Mouse (Mus musculus) embryonic fibroblast, embryonic 13.5 days (primary cell): ENCODE results near the gene Trim72. TPM values are rescaled to one million over a fixed set of nuclear protein-coding genes. Genes with fewer than 3 reads are reported as not detected.
A peak's percentile ranks its signal among the peaks of the same experiment; 100 is the strongest.
"Not testable (repeated sequence)": the region's sequence is repeated elsewhere in the genome, so short reads cannot be mapped to it uniquely, and the experiment has no call there.

Source experiments
- H3K27ac ChIP-seq: 2 replicates; pipeline ENCODE4 v1.5.1; 2012; ENCODE audit warnings: low read length, control low read depth, inconsistent platforms; ENCODE audit not compliant: insufficient read depth
- H3K4me1 ChIP-seq: 2 replicates; pipeline ENCODE4 v1.6.1; 2011; ENCODE audit warnings: low read length; ENCODE audit not compliant: control insufficient read depth, insufficient read depth
- H3K4me3 ChIP-seq: 2 replicates; pipeline ENCODE4 v1.5.1; 2011; ENCODE audit warnings: mild to moderate bottlenecking, control low read depth, low read length; ENCODE audit not compliant: insufficient read depth
- CTCF ChIP-seq: IDR thresholded peaks from 2 replicates; pipeline ENCODE4 v1.5.1; 2011; ENCODE audit warnings: mild to moderate bottlenecking, control low read depth, low read length, moderate library complexity, borderline replicate concordance; ENCODE audit not compliant: insufficient read depth
- POLR2A ChIP-seq: IDR thresholded peaks from 2 replicates; pipeline ENCODE4 v1.6.1; 2011; ENCODE audit warnings: low read depth, mild to moderate bottlenecking, control low read depth, low read length, moderate library complexity
- polyA plus RNA-seq: library from polyadenylated mRNA; stranded (reverse); fragments of >200 nt; gene quantifications from 2 replicates; pipeline ENCODE4 v1.2.4, GENCODE M21; 2011; ENCODE audit warnings: low read depth; ENCODE audit not compliant: missing spikeins, insufficient read length

The Trim72 gene
- polyA plus RNA-seq, 1 experiment: not detected

DNA sequence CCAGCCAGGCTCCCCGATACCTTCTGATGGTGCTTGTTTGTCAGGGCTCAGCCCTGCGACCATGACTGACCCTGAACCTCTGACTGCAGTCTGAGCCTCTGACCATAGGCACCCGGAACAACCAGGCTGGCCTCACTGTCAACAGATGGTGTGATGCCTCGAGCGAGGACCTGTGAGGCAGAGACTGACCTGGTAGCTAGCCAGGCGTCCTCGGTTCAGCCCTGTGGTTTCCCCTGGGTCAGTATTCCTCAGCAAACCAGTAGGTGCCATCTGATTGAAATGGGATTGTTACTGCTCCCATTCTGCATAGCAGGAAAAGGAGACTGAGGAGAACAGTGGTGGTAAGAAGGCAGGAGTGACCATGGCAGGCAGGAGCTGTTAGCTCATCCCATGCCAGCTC, 2.4 kb downstream of the Trim72 start:
- Histone ChIP-seq H3K4me1 (no peaks in the 10 kb centered on the region), H3K27ac (no peak overlapping the region), H3K4me3 (no peak overlapping the region)
- TF ChIP-seq CTCF: no peak
- no peak for TF ChIP-seq POLR2A

GRCm38 (mm10) chr7:128009715-128010340, 6.1 kb downstream of the Trim72 start:
- Histone ChIP-seq H3K27ac (no peak overlapping the region), H3K4me1 (no peaks in the 10 kb centered on the region), H3K4me3 (no peak overlapping the region)
- TF ChIP-seq POLR2A (no peak), CTCF (no peak)

GRCm38 (mm10) chr7:128012136-128012780, 8.5 kb downstream of the Trim72 start:
- Histone ChIP-seq H3K4me1 (peaks cover 7% of the 10 kb centered on the region; the same call in 1 of the 2 replicates), H3K4me3 (no peak overlapping the region), H3K27ac (no peak overlapping the region)
- TF ChIP-seq POLR2A (no peak), CTCF (no peak)

DNA sequence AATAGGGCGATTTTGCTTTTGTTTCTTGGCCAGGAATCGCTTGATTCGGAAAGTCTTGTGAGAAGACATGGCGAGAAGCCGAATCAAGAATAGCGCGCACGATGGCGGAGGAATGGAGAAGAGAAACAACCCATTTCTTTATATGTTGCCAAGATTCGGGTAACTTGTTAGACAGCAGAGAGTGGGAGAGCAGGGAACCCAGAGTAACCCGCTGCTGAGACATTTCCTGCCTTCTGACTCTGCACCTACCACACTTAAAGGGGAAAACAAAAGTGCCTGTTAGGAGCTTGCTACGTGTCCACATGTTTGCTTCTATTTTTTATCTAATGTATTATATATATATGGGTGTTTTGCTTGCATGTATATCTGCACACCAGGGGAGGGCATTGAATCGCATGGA, 9.4 kb downstream of the Trim72 start:
- no peak overlapping the region for H3K27ac ChIP-seq
- TF ChIP-seq CTCF: no peak
- H3K4me3 ChIP-seq: no peak overlapping the region
- H3K4me1 ChIP-seq: peaks cover 7% of the 10 kb centered on the region; the same call in 1 of the 2 replicates

GRCm38 (mm10) chr7:128016134-128016533, 12.4 kb downstream of the Trim72 start:
- not testable (repeated sequence) for H3K4me3 ChIP-seq
- peak overlapping the region; percentile 41; the same call in 1 of the 2 replicates for H3K27ac ChIP-seq

DNA sequence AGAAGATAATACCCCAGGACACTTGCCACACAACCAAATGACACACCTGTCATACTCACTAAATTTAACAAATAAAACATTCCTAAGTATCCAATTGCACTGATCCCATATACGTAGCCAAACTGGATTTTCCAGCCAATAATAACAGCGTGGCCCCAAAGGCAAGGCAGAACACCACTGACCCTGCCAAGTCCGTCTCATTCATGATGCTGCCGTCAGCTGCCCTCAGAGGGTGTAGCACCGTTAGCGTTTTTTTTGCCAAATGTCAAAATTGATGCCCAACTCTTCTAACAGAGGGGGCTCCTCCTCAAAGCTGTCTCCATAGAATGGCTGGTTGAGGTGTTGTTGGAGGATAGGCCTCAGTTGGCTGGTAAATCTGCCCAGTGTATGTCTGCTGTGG, 12.9 kb downstream of the Trim72 start:
- Histone ChIP-seq H3K27ac (no peak overlapping the region), H3K4me3 (no peak overlapping the region), H3K4me1 (peaks cover 7% of the 10 kb centered on the region; the same call in 1 of the 2 replicates)
- TF ChIP-seq CTCF: no peak
- TF ChIP-seq POLR2A: no peak

More at GRCm38 (mm10) chr7:128016134-128016533, 12.4 kb downstream of the Trim72 start:
- H3K4me1 ChIP-seq: not testable (repeated sequence)

- H3K27ac ChIP-seq: no peak overlapping the region
- H3K4me3 ChIP-seq: no peak overlapping the region
- peaks cover 7% of the 10 kb centered on the region; the same call in 1 of the 2 replicates for H3K4me1 ChIP-seq
- TF ChIP-seq CTCF (no peak), POLR2A (no peak)
Observed at GRCm38 (mm10) chr7:128018275-128018674, 14.5 kb downstream of the Trim72 start.

GRCm38 (mm10) chr7:128019187-128019586, 15.4 kb downstream of the Trim72 start:
- Histone ChIP-seq H3K4me3 (no peak overlapping the region), H3K27ac (no peak overlapping the region), H3K4me1 (peaks cover 7% of the 10 kb centered on the region; the same call in 1 of the 2 replicates)
- TF ChIP-seq POLR2A (no peak), CTCF (no peak)

DNA sequence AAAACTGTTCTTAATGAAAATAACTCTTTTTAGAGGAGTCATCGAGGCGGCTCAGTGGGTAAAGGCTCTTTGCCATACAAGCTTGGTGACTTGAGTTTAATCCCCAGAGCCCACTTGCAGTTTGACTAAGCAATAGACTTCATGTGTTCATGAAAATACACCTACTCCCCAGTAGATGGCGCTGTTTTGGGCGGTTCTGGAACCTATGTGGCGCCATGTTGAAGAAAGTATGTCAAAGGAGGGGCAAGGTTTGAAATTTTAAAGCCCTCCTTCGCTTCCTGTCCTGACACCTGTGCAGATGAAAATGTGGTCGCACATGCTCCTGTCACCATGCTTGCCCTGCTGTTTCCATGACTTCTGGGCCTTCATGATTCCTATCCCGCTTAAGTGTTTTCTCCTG, 19.2 kb downstream of the Trim72 start:
- Histone ChIP-seq H3K4me1 (peaks cover 6% of the 10 kb centered on the region; the same call in 1 of the 2 replicates), H3K27ac (peak overlapping the region; percentile 63), H3K4me3 (no peak overlapping the region)
- TF ChIP-seq POLR2A (no peak), CTCF (no peak)

GRCm38 (mm10) chr7:128023565-128023964, 19.8 kb downstream of the Trim72 start:
- Histone ChIP-seq H3K4me1 (peaks cover 6% of the 10 kb centered on the region; the same call in 1 of the 2 replicates), H3K4me3 (no peak overlapping the region), H3K27ac (peak overlapping the region; percentile 88)
- no peak for TF ChIP-seq POLR2A
- no peak for TF ChIP-seq CTCF
